Mouse (Mus musculus) erythroblast, embryonic 14.5 days (primary cell): ENCODE measurements at regions not wholly inside any gene's neighbourhood (a gene's known extent, or its start where the extent isn't known, plus 50 kb on each side); places are given as distances from the start of the nearest gene placed in this dataset.

Source experiments
- GATA1 ChIP-seq: IDR thresholded peaks from 2 replicates; pipeline ENCODE4 v1.6.1; 2012; ENCODE audit warnings: low read length, inconsistent platforms, mixed read lengths
- TAL1 ChIP-seq: IDR thresholded peaks from 3 replicates; pipeline ENCODE4 v1.6.1; 2012; ENCODE audit warnings: low read length, inconsistent platforms, mixed read lengths

DNA sequence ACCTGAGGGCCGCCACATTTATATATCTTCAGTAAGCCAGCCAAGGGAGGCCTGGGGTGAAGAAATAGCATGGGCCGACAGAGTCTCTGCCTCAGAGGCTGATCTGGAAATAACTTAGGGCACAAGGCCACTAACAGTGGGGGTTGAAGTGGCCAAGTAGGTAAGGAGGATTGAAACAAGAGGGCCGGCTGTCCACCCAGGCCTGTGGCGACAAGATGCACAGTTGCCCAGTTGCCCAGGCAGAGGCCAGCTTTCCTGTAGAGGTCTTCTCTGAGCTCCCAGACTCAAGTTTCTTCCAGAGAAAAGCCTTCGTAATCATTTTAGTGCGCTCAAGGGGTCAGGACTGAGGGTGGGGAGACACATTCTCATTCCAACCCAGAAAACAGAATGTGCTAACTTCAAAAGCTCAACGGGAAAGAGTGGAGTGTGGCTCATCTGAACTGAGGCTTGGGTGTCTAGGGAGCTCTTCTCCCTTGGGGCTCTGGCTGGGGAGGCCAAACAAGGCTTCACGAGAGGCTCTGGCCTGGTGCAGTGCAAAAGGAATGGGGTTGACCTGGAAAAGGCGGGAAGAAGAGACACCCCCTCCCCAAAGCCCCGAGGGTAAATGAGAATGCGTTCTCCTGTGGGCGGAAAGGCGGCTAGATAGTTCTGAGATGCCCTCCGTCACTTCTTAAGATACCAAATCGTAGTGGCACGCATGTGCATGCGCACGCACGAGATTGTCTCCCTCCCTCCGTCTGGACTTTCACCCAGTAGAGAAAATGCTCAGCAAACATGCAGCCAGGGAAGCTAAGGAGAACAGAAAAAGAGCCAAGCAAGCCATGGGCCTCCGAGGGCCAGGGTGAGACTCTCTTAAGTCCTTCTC lies 112.7 kb upstream of the Lemd2 start:
- TF ChIP-seq GATA1 (no peak), TAL1 (no peak)
